Mouse (Mus musculus) kidney, adult 8-10 months (tissue): ENCODE data around the gene Kcnq1.
A peak's percentile ranks its signal among the peaks of the same experiment; 100 is the strongest.

Experiments
- DNase-seq, 2 experiments: peaks; one replicate each; pipeline ENCODE4 v3.0.0; 2022

The Kcnq1 gene

GRCm38 (mm10) chr7:143094592-143095553 lies 11.3 kb upstream of the Kcnq1 start, which contains the start of gene Trpm5:
TSS of gene Trpm5 (minus strand) at chr7:143094642.
- peak; percentile 26 to 67 for DNase-seq

GRCm38 (mm10) chr7:143095554-143095907 lies 10.6 kb upstream of the Kcnq1 start:
- DNase-seq: no peak

GRCm38 (mm10) chr7:143100759-143101158 lies 5.4 kb upstream of the Kcnq1 start:
- DNase-seq: no peak

- peak; percentile 41 to 67 for DNase-seq
Observed at GRCm38 (mm10) chr7:143105258-143105897, 784 bp upstream of the Kcnq1 start.

GRCm38 (mm10) chr7:143106672-143107465 lies 707 bp downstream of the Kcnq1 start:
- DNase-seq: peak; percentile 76

- peak; percentile 61 to 75 for DNase-seq
Observed at GRCm38 (mm10) chr7:143108200-143108599, 2.0 kb downstream of the Kcnq1 start.

GRCm38 (mm10) chr7:143108996-143109660 lies 3.0 kb downstream of the Kcnq1 start:
- DNase-seq: no peak

- no peak for DNase-seq
Observed at GRCm38 (mm10) chr7:143109696-143110095, 3.5 kb downstream of the Kcnq1 start.

GRCm38 (mm10) chr7:143110803-143111202 lies 4.6 kb downstream of the Kcnq1 start:
- no peak for DNase-seq

- DNase-seq: no peak
Observed at GRCm38 (mm10) chr7:143111719-143112118, 5.6 kb downstream of the Kcnq1 start.

GRCm38 (mm10) chr7:143112395-143112794 lies 6.2 kb downstream of the Kcnq1 start:
- DNase-seq: no peak

GRCm38 (mm10) chr7:143114773-143115172 lies 8.6 kb downstream of the Kcnq1 start:
- DNase-seq: no peak

GRCm38 (mm10) chr7:143116521-143116920 lies 10.4 kb downstream of the Kcnq1 start:
- DNase-seq: no peak

GRCm38 (mm10) chr7:143119407-143119806 lies 13.2 kb downstream of the Kcnq1 start:
- DNase-seq: peak; percentile 43 to 61

GRCm38 (mm10) chr7:143119826-143120225 lies 13.7 kb downstream of the Kcnq1 start:
- DNase-seq: no peak

GRCm38 (mm10) chr7:143122191-143122590 lies 16.0 kb downstream of the Kcnq1 start:
- no peak for DNase-seq

GRCm38 (mm10) chr7:143123876-143124669 lies 17.9 kb downstream of the Kcnq1 start:
- peak; percentile 64 to 81 for DNase-seq

GRCm38 (mm10) chr7:143124902-143125301 lies 18.7 kb downstream of the Kcnq1 start:
- no peak for DNase-seq

- no peak for DNase-seq
Observed at GRCm38 (mm10) chr7:143132815-143133214, 26.7 kb downstream of the Kcnq1 start.

GRCm38 (mm10) chr7:143136125-143136524 lies 30.0 kb downstream of the Kcnq1 start:
- DNase-seq: no peak

- no peak for DNase-seq
Observed at GRCm38 (mm10) chr7:143136561-143136960, 30.4 kb downstream of the Kcnq1 start.

GRCm38 (mm10) chr7:143138789-143139188 lies 32.6 kb downstream of the Kcnq1 start:
- DNase-seq: peak in 1 of 2 experiments; percentile 68
